Mouse (Mus musculus) frontal cortex, postnatal 25 days (tissue): Measurements from ENCODE around the gene Acer3.
"Not testable (repeated sequence)": the region's sequence is repeated elsewhere in the genome, so short reads cannot be mapped to it uniquely, and the experiment has no call there.

Experiments
- DNase-seq, 2 experiments: peaks; one replicate each; pipeline ENCODE4 v3.0.0; 2022; ENCODE audit warnings: low spot score in 2 of 2

Gene Acer3

DNA sequence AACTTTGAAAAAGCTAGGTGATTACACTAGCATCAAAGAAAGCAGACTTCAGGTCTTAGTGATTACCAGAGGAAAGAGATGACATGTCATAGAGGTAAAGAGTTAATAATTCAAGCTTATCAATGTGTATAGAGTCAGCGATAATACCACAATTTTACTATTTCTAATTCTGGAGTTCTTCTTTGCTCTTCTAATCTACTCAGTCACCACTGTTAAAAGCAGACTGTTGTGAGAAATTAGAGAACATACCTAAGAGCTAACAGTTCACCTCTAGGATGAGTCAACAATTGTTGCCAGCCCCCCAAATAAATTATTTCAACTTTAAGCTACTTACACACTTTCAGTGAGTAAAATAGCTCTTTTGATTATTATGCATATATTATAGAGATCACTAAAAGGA lies 28.1 kb downstream of the Acer3 start:
- DNase-seq = no peak

DNA sequence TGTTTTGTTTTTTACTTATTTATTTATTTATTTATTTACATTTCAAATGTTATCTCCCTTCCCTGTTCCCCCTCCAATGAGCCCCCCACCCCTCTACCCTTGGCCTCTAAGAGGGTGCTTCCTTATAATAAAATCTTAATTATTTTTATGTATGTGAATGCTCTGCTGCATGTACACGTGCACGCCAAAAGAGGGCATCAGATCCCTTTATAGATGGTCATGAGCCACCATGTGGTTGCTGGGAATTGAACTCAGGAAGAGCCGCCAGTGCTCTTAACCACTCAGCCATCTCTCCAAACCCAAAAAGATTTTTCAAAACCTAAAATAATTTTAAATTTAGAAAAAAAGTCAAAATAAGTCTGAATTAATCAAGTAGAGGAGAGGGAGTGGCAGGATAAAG lies 31.4 kb downstream of the Acer3 start:
- DNase-seq = no peak

DNA sequence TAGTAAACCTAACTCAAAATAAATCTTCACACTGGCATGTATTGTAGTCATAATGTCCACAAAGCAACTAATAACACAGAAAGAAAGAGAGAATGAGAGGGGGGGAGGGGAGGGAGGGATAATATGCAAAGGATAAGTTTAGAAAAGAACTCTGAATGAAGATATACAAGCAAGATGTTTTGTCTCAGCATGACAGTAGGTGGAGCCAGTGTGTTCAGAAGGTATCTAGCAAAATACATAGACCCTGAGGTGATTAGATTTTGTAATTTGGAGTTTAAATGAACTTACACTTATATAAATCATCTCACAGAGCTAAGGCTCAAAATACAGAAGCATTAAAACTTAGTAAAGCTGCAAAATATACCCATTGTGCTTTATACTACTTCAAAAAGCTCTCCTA lies 44.7 kb downstream of the Acer3 start:
- DNase-seq = no peak

DNA sequence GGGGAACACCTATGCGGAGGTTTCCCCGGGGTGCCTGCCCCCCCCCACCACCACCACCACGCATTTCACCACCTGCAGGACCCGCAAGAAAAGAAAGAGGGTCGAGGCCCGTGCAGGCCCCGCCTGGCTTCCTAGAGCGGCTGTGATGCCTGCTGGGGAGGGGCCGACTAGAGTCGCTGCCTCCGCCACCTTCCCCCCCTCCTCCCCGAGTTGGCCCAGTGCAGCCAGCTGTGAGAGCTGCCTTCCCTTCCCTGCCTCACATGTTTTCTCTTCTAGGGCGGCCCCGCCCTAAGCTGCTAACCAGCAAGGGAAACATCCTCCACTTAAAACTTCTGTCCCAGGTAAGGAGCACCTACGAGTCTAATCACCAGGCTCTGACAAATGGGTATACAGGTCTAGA lies 52.8 kb downstream of the Acer3 start:
- not testable (repeated sequence) for DNase-seq

DNA sequence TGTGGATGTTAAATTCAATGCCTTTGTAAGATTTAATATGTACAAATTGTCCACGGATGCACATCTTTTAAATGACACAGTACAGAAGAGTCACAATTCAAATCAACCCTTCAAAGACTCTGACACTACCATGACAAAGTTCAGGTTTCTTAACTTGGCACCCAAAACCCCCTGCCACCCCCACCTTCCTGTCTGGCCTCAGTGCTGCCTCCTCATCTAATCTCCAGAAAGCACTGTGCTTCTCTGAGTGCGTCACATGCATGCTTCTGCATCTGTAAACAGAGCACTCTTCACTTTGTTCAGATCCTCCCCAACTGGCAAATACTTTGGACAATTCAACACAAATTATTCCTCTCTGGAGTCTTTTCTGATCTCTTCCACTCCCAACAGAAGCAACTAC lies 68.5 kb downstream of the Acer3 start:
- no peak for DNase-seq

DNA sequence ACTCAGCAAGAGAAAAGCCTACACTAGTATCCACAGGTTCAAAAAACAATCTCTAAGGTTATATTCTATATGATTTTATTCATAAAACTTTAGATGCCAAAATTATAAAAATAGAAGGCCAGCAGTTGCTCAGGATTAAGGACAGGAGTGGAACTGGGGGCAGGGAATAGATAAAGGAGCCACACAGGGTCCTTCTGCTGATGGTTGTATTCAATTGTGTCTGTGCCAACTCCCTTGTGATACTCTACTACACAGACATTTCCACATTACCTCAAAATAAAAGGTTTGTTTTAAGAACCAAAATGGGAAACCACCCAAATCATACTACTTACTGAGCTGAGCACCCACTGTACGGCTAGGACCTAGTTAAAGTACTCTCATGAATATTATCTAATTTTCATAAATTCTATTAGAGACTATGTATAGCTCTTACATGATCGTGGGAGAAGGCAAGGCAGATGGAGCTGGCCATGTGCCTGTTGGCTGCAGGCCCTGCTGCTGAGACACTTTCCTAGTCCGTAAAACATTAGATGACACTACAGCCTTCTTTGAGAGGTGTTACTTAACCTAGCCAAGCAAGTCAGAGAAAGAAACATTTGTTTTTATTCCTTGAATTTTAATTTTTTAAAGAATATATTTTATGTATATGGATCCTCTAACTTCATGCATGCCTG lies 84.2 kb downstream of the Acer3 start:
- peak; percentile 3 to 4 for DNase-seq

DNA sequence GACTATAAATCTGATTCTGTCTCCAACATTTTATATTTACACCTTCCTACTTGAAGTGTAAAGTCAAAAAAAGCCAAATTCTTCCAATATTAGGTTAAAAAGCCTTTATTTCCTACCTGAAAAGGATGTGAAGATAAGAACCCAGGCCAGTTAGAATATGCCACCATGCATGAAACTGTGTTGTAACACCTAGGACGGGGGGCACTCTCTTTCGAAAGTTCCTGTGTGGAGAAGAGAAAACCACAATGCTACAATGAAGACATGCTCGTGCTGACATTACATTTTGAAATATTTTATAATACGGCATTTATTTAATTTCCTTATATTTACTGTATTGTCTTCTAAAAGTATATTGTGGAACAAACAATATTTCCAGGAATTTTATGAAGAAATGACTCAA lies 97.2 kb downstream of the Acer3 start:
- DNase-seq = no peak

DNA sequence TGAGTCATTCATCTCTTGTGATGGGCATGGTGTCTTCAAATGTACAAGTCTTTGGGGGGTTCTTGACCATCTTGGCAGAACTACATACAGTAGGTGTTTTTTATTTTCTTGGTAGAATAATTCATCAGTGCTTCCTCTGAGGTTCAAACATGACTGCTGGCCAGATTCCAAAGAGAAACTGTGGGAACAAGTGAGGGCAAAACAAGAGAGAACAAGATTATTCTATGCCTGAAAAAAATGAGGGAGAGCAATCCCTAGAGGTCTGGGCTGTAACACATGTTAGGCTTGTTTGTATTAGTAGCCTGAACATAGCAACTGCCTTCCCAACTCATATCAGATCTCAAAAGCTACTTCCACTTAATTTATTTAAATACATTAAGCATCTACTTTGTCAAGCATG lies 104.3 kb downstream of the Acer3 start:
- DNase-seq = no peak

DNA sequence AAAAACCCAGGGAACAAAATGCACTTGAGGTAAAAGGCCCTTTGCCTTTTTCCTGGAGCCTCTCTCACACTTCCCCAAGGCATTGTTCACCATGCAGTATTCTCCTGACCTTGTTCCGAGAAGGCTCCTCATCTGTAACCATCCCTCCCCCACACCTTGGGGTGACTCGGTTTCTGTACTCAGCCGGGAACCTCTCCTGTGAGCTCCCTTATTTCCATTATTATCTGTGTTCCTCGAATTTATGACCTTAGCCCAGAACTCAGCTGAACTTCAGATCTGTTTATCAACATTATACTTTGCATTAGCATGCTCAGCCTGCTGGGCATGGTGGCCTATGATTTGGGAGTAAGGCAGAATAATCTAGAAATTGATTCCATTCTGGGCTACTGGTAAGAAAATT lies 118.1 kb downstream of the Acer3 start:
- no peak for DNase-seq

DNA sequence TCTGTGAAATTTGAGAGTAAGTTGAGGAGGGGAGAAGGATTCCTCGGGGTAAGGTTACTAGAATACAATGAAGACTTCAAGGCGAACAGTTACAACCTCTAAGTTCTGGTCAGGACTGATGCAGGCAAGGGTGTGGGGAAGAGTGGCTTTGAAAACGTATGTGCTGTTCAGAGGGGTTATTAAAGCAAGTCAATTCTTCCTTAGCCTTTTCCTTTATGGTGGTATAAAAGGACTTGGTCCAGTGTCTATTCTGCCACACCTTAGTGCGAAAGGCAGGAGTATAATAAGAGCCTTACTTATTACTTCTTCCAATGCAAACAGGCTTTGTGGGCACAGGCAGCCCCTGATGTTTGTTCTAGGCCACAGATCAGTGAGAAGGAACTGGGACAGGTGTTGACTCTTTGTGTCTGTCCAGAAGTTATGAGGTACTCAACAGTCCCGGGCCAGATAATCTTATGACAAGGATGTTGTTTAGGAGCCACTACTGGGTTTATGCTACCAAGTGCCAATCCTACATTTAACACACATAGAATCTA lies 119.4 kb downstream of the Acer3 start:
- no peak for DNase-seq

DNA sequence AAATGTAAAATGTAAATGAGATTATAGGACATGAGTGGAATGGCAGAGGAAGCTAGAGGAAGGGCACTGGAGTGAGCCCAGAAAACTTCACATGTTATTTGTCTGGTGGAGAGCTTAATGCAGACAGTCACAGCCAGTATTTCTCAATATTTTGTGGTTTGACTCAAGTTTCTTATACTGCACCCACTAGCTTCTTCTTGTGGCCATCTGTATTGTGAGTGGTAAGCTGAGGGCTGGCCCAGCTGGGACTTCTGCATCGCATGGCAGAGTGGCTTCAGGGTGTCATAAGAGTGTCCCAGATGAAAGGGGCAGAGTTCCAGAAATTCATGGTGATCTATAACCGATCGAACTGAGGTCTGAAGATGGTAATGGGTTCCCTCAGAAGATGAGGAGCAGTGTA lies 120.6 kb downstream of the Acer3 start:
- no peak for DNase-seq

DNA sequence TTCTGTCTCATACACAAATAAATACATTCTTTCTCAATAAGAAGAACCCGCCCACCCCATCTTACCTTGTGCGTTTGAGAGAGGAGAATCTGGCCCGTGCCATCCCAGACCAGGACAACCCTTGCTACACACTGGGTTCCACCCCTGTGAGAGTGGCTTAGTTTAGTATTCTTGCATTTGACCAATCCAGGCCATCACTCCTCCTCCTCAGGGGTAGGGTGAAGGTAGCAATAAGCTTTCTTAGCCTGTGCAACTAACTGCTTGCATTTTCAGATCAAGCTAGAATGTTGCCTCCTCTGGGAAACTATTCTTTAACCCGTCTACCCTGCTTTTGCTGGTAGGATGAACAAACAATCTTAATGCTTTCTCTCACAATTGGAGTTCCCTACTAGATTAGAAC lies 121.6 kb downstream of the Acer3 start, which contains the start of gene B3gnt6:
Gene B3gnt6, minus strand, starts transcription at position 101 of the 400 bp plus-strand sequence.
- no peak for DNase-seq

DNA sequence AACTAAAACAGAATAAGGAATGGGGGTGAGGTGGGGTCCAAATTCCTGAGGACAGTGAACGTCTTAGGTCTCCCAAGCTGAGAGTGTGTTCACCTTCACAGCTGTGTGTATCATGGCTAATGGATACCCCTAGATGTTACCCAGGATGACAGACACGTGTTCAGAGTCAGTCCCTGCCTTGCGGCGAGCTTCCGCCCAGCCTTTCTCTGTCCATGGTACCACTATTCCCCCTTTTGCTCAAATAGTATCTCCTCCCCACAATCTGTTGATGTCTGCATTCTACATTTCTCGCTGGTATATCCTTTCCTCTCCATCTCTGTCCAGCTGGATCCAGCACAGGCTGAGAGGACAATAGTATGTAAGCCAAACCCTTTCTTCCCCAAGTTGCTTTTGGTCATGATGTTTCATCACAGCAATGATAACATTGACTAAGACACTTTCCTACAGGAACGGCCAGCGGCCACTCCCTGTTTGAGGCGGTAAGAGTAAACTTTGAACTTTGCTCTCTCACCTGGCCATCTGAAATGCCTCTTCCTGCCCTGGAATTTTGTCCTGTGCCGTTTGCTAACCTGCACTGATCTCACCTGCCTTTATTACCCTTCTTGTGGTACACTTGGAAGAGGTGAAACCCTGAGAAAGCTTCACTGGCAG lies 125.7 kb downstream of the Acer3 start:
- no peak for DNase-seq

DNA sequence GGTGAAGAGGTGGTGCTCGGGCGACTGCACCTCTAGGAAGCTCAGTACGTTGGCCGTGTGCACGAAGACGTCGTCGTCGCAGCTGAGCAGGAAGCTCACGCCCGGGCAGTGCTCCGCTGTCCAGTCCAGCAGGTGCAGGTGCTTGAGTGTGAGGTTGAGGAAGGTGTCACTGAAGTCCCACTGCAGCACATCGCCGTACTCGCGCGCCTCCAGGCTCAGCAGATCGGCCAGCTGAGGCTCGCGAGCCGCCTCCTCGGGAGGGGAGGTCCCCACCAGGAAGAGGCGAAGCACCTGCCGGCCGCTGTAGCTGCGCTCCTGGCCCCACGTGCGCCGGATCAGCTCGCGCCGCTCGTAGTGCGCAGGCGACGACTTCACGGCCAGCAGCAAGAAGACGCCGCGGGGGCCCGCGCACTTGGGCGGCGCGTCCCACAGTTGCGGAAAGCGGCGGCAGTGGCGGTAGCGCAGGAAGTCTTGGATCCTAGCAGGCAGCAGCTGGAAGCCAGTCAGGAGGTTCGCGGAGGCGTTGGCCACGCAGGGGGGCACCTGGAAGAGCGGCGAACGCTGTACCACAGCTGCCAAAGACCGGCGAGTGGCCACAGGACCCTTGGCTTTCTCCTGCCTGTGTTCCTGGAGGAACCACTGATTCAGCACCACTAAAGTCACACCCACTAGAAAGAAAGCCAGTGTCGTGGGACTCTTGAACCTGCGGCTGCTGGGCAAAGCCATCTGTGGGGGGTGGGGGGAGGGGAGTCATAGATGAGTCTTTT lies 126.8 kb downstream of the Acer3 start:
- no peak for DNase-seq

DNA sequence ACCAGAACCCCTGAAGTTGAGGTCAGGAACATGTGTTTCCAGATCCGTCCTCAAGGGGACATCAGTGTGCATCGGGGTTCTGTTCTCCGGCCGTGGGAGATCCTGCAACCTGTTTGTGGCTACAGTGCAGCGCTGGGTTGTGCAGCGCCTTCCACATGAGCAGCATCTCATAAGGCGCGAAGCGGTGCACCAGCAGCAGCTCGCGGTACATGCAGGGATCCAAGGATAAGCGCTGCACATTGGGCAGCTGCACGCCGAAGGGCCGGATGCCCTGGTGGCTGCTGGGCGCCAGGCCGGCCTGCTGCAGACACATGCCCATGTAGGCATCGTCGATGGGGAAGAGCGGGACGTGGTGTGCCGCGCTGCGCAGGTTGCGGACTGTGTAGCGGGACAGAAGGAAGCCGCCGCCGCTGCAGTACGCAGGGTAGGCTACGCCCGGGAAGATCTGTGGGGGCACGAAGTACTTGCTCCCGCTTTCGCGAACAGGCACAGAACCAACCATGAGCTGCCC lies 127.4 kb downstream of the Acer3 start:
- DNase-seq = no peak

DNA sequence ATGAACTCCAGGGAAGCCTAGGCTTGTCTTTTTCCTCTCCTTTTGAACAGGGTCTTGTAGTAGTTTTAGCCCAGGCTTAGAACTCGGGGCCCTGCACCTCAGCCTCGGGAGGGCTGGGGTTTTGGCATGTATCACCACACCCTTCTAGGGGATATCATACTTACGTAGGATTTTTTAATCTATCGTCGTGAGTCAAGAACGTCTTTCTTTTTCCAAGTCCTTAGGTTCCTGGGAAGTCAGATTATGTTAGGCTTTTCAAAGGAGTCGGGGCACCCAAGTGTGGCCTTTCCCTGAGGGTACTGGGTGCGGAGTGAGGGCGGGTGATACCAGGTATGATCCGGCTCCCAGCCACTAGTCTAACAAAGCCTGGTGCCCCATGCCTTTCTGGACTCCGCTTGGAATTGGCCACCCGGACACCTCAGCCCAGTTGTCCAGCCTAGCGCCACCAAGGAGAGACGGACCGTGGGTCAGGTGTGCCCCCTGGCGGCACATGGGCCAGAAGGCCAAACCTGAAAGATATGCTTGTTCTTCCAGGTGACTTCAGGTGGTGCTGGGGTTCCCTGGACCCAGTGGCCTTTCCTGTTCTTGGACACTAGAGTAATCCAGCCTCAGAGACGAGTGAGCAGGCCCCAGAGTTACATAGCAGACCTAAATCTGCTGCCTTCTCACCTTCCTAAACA lies 129.3 kb downstream of the Acer3 start:
- no peak for DNase-seq

DNA sequence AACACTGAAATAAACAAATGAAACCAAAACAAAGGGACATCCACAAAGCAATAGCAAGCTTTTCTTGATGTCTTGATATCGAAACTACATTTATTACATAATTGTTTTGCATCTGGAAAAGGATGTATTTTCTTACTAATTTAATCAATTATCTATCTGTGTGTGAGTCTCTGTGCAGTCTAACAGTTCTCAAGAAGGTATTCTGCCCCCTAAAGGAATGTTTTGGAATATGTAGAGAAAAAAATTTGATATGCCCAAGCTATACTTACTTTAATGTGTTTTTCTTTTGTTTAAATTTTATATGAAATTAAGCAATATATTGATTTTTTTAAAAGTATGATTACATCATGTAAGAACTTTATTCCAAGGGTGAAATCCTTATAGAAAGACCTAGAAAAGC lies 130.4 kb downstream of the Acer3 start:
- no peak for DNase-seq

DNA sequence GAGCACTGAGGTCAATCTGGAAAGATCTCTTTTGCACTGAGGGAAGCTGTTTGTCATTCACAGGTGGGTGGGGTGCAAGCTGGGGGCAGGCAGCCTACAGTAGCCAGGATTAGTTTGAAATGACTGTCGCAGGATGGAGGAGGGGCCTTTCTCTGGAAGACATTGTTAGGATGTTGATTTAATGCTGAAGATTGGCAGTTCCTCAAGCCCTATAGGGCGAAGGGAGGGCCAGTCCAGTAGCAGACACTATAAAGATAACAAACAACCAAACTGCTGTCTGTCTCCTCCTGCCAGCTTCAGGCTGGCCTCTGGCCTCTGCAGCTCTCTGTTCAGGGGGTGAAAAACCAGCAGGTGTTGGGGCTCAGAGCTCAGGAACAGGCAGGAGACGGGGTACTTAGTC lies 131.3 kb downstream of the Acer3 start:
- no peak for DNase-seq

DNA sequence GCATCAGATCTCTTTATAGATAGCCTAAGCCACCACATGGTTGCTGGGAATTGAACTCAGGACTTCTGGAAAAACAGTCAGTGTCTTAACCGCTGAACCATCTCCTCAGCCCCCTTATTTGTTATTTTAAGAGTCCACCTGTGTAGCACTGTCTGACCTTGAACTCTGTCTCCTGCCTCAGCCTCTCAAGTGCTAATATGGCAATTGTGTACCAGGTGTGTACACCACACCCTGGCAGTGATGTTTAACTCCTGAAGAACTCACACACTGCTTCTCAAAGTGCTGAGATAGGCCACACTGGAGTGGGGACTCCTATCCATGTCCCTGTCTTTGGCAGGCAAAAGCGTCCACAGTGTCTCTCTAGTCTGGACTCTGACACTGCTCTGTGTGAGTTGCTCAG lies 132.3 kb downstream of the Acer3 start:
- no peak for DNase-seq

DNA sequence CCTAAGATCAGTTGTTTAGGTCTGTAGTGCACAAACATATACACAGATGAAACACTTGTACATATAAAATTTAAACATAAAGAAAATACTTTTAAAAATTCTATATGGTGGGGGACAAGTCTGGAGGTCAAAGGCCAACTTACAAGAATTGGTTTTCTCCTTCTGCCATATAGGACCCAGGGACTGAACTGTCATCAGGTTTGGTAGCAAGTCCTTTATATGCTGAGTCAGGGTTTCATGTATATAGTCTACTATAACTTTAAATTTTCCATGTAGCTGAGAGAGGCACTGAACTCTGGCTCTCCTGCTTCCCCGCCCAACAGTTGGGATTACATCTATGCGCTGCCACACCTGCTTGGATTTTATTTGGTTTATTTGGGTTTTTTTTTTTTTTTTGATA lies 132.8 kb downstream of the Acer3 start:
- no peak for DNase-seq

DNA sequence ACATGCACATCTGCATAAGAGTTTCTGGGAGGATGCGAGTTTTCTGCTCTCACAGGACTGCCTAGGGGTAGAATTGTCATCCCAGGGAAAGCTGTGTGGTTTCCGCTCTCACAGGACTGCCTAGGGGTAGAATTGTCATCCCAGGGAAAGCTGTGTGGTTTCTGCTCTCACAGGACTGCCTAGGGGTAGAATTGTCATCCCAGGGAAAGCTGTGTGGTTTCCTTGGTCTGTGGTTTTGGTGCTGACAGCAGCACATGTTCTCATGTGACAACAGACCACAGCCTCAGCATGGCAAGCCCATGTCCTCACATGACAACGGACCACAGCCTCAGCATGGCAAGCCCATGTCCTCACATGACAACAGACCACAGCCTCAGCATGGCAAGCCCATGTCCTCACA lies 133.7 kb downstream of the Acer3 start:
- DNase-seq = not testable (repeated sequence)

DNA sequence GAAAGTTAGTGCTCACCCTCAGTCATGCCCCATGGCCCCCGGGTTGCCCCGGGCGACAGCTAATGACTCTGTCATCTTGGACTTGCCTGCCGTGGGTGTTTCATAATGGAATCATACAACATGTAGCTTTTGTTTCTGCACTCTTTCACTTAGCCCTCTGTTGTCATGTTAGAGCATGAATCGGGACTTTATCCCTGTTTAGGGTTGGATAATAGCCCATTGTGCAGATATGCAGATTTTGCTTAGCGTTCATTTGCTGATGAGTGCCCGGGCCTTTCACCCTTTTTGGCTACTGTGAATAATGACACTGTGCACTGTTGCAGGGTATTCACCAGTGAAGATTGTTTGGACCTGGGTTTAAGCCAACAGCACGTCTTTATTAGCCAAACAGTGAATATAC lies 134.4 kb downstream of the Acer3 start:
- DNase-seq = no peak
